Mouse (Mus musculus): ENCODE data around the gene Cyb561d1. TPM values are rescaled to one million over a fixed set of nuclear protein-coding genes. Genes with fewer than 3 reads are reported as not detected.
A peak's percentile ranks its signal among the peaks of the same experiment; 100 is the strongest.

Gene Cyb561d1
- total and polyA plus RNA-seq, 3 experiments = 2.2 to 4.1 (median 2.6) TPM

- H3K27me3 ChIP-seq (replicated peaks) = peaks cover 40% of the 10 kb centered on the region
- dilution Hi-C loops (cut with MboI; ENCODE audit: extremely low pct_ligation_motif_present, extremely low pct_unique_long_range_greater_than_20kb, low sequenced_read_pairs) (no loop called here), in situ Hi-C loops (cut with MboI; ENCODE audit: low pct_ligation_motif_present, low pct_unique_long_range_greater_than_20kb, low sequenced_read_pairs) (no loop called here)
- 0 out of 2 replicates have a peak overlapping the region, but pooled peaks have one; percentile 31 for H3K4me2 ChIP-seq (ENCODE audit: insufficient read depth, low read depth, poor library complexity, severe bottlenecking)
- no peaks in the 10 kb centered on the region for H3K79me2 ChIP-seq (replicated peaks; ENCODE audit: control insufficient read depth, extremely low read depth, insufficient read depth, poor library complexity, severe bottlenecking)
- H3K4me1 ChIP-seq (ENCODE audit: control insufficient read depth in 1 of 2, insufficient read depth in 2 of 2) = no peaks in the 10 kb centered on the region
- no peak overlapping the region for H3K9ac ChIP-seq (ENCODE audit: insufficient read depth, low read depth)
- DNase-seq (ENCODE audit: extremely low read depth) = no peak
- TF ChIP-seq RCOR1 (conservative IDR thresholded peaks at IDR 0.05; ENCODE audit: low read depth, low read length) = no peak
- TF ChIP-seq RAD21 (IDR thresholded peaks at IDR 0.05; ENCODE audit: low read depth, low read length) = no peak
- no peak for TF ChIP-seq CTCF (conservative IDR thresholded peaks at IDR 0.05 in 1 of 2, IDR thresholded peaks at IDR 0.05 in 1 of 2; ENCODE audit: low read depth in 2 of 2, low read length in 2 of 2)
- TF ChIP-seq MAZ (IDR thresholded peaks at IDR 0.05; ENCODE audit: low read depth, low read length) = no peak
- no peak for TF ChIP-seq ETS1 (conservative IDR thresholded peaks at IDR 0.05; ENCODE audit: low read depth, low read length)
- no peak for TF ChIP-seq MEF2A (IDR thresholded peaks at IDR 0.05; ENCODE audit: borderline replicate concordance, low read depth, low read length)
- TF ChIP-seq POLR2A (IDR thresholded peaks at IDR 0.05; ENCODE audit: low read depth, low read length) = no peak
- no peak for TF ChIP-seq USF1 (IDR thresholded peaks at IDR 0.05; ENCODE audit: low read depth, low read length)
- H3K4me3 ChIP-seq (replicated peaks in 1 of 3; ENCODE audit: low read depth in 2 of 3, low read length in 2 of 3, poor library complexity in 1 of 3) = no peak overlapping the region
- peaks cover 3% of the 10 kb centered on the region for H3K9me3 ChIP-seq (replicated peaks; ENCODE audit: low read length)
- H3K36me3 ChIP-seq (replicated peaks in 1 of 2; ENCODE audit: control insufficient read depth in 1 of 2, insufficient read depth in 1 of 2, low read length in 1 of 2) = no peaks in the 10 kb centered on the region
- H3K27ac ChIP-seq (ENCODE audit: insufficient read depth, low read depth) = no peak overlapping the region
These were observed 26.5 kb upstream of the Cyb561d1 start for GRCm38 (mm10) chr3:108227521-108227920.

- peak within 1 kb of the TSS in 1 of 3 experiments; percentile 23 for H3K4me3 ChIP-seq (replicated peaks in 1 of 3; ENCODE audit: low read depth in 2 of 3, low read length in 2 of 3, poor library complexity in 1 of 3)
- H3K9ac ChIP-seq (ENCODE audit: insufficient read depth, low read depth) = no peak within 1 kb of the TSS
- no peaks in the 10 kb centered on the region for H3K36me3 ChIP-seq (replicated peaks in 1 of 2; ENCODE audit: control insufficient read depth in 1 of 2, insufficient read depth in 1 of 2, low read length in 1 of 2)
- peak within 1 kb of the TSS; percentile 56 for H3K4me2 ChIP-seq (ENCODE audit: insufficient read depth, low read depth, poor library complexity, severe bottlenecking)
- in situ Hi-C loops (cut with MboI; ENCODE audit: low pct_ligation_motif_present, low pct_unique_long_range_greater_than_20kb, low sequenced_read_pairs) = no loop called here
- peaks cover 48% of the 10 kb centered on the region for H3K27me3 ChIP-seq (replicated peaks)
- peaks cover 3% of the 10 kb centered on the region for H3K9me3 ChIP-seq (replicated peaks; ENCODE audit: low read length)
- no peaks in the 10 kb centered on the region for H3K79me2 ChIP-seq (replicated peaks; ENCODE audit: control insufficient read depth, extremely low read depth, insufficient read depth, poor library complexity, severe bottlenecking)
- H3K4me1 ChIP-seq (ENCODE audit: control insufficient read depth in 1 of 2, insufficient read depth in 2 of 2) = no peaks in the 10 kb centered on the region
- peak; percentile 49 for TF ChIP-seq USF1 (IDR thresholded peaks at IDR 0.05; ENCODE audit: low read depth, low read length)
- TF ChIP-seq HCFC1 (IDR thresholded peaks at IDR 0.05; ENCODE audit: low read depth, low read length) = no peak
- 0 out of 2 replicates have a peak, but pooled peaks have one; percentile 28 for TF ChIP-seq MEF2A (IDR thresholded peaks at IDR 0.05; ENCODE audit: borderline replicate concordance, low read depth, low read length)
- TF ChIP-seq MAX (IDR thresholded peaks at IDR 0.05; ENCODE audit: low read length) = no peak
- dilution Hi-C loops (cut with MboI; ENCODE audit: extremely low pct_ligation_motif_present, extremely low pct_unique_long_range_greater_than_20kb, low sequenced_read_pairs) = no loop called here
- DNase-seq (ENCODE audit: extremely low read depth) = no peak
- no peak within 1 kb of the TSS for H3K27ac ChIP-seq (ENCODE audit: insufficient read depth, low read depth)
These were observed 25.7 kb upstream of the Cyb561d1 start, which contains the start of gene Sypl2 for GRCm38 (mm10) chr3:108226558-108227350. Gene Sypl2 (minus strand): TSS chr3:108226648.
